9 mouse cellular contexts compared by ENCODE assay signal in genomic region chr5:93323320-93324001, GRCm38 (mm10). TPM values are rescaled to one million over a fixed set of nuclear protein-coding genes. Genes with fewer than 3 reads are reported as not detected.
DNase-seq lines count a peak whose midpoint lies in the region; ATAC-seq and TF ChIP-seq lines count a peak whose summit lies in the region.
"Had no signal": no experiment of that assay in that cellular context is flagged by ENCODE, and none has a peak within 500 bp of the region (broad histone marks: within the 10 kb centered on the region; RNA-seq: fewer than 3 reads in every experiment).

No protein-coding gene starts in this region.

- 40% methylated on average over 1 of the region's 1 CpGs for WGBS in limb, embryonic 14.5 days
- WGBS in limb, embryonic 10.5 days = 72% methylated on average over 1 of the region's 1 CpGs

- no peak for ATAC-seq in limb, embryonic 14.5 days (ENCODE audit: low FRiP score, low read depth)
- no peak for ATAC-seq in monocyte, adult 5-6 weeks (replicated peaks; ENCODE audit: insufficient number of reproducible peaks, low FRiP score, low TSS enrichment, poor library complexity, severe bottlenecking)

- TF ChIP-seq POLR2A in limb, embryonic 14.5 days (IDR thresholded peaks at IDR 0.05; ENCODE audit: borderline replicate concordance, extremely low read depth, insufficient read depth, insufficient read length) = no peak

- H3K27me3 ChIP-seq in limb, embryonic 14.5 days (ENCODE audit: control insufficient read depth, insufficient read depth, low read length) = no peaks in the 10 kb centered on the region
- H3K27me3 ChIP-seq in limb, embryonic 10.5 days (ENCODE audit: low read depth, poor library complexity, severe bottlenecking) = no peaks in the 10 kb centered on the region
- H3K27me3 ChIP-seq: heart, embryonic 15.5 days had no signal

- H3K9me3 ChIP-seq in limb, embryonic 14.5 days (ENCODE audit: control insufficient read depth, low read length) = no peaks in the 10 kb centered on the region
- no peaks in the 10 kb centered on the region for H3K9me3 ChIP-seq in limb, embryonic 10.5 days (replicated peaks)
- H3K9me3 ChIP-seq: heart, embryonic 15.5 days had no signal

- H3K36me3 ChIP-seq in limb, embryonic 14.5 days (ENCODE audit: control insufficient read depth, insufficient read depth, low read length) = no peaks in the 10 kb centered on the region
- H3K36me3 ChIP-seq in limb, embryonic 10.5 days = no peaks in the 10 kb centered on the region
- H3K36me3 ChIP-seq: heart, embryonic 15.5 days had no signal

- H3K4me3 ChIP-seq in limb, embryonic 14.5 days (replicated peaks; ENCODE audit: low read length) = no peak overlapping the region
- no peak overlapping the region for H3K4me3 ChIP-seq in limb, embryonic 10.5 days
- H3K4me3 ChIP-seq: heart, embryonic 15.5 days had no signal

- peak; percentile 8 to 41 for DNase-seq in cerebellum, postnatal 10 days
- DNase-seq in cerebellum, adult 11 months = no peak
- DNase-seq in limb, embryonic 14.5 days (ENCODE audit: low spot score) = peak; percentile 42
- DNase-seq in limb, embryonic 10.5 days (ENCODE audit: low spot score) = no peak
- peak; percentile 24 for DNase-seq in R1 (ENCODE audit: low read depth, low spot score)
- peak; percentile 33 for DNase-seq in lung, postnatal 10 days
- no peak for DNase-seq in adrenal gland, postnatal 36 days

- H3K9ac ChIP-seq in limb, embryonic 14.5 days (ENCODE audit: low read depth, low read length, severe bottlenecking) = no peak overlapping the region
- H3K9ac ChIP-seq: heart, embryonic 15.5 days had no signal

- no peaks in the 10 kb centered on the region for H3K4me1 ChIP-seq in limb, embryonic 14.5 days (ENCODE audit: control insufficient read depth, insufficient read depth, low read length)
- H3K4me1 ChIP-seq in limb, embryonic 10.5 days = no peaks in the 10 kb centered on the region
- H3K4me1 ChIP-seq: heart, embryonic 15.5 days had no signal

- H3K27ac ChIP-seq in limb, embryonic 14.5 days (replicated peaks; ENCODE audit: low read depth, low read length) = no peak overlapping the region
- no peak overlapping the region for H3K27ac ChIP-seq in limb, embryonic 10.5 days
- H3K27ac ChIP-seq: heart, embryonic 15.5 days had no signal

- H3K4me2 ChIP-seq in limb, embryonic 14.5 days (replicated peaks; ENCODE audit: low read depth, low read length, severe bottlenecking) = no peak overlapping the region
- H3K4me2 ChIP-seq: heart, embryonic 15.5 days had no signal

RNA-seq across cellular contexts. Expression of gene Ccng2, which starts 56.4 kb away (rescaled TPM):
- 44.9 and 48.2 TPM in 2 replicates for polyA plus RNA-seq in limb, embryonic 14.5 days (2012; rRNA removed)
- 60.4 and 69.0 TPM in 2 replicates for polyA plus RNA-seq in limb, embryonic 14.5 days (2014; fragmentation: Nextera tagmentation; extraction: Ambion mirVana)
- 38.7 and 71.3 TPM in 2 replicates for polyA plus RNA-seq in limb, embryonic 10.5 days (2016; fragmentation: Nextera tagmentation; extraction: Ambion mirVana)
- total RNA-seq in monocyte, adult 5-6 weeks (2017) = 84.8 to 96.1 TPM (median 96.0 TPM) in 3 replicates
- 10 to 100 TPM; 23.4 to 32.6 TPM for total RNA-seq in adrenal gland, postnatal 36 days (2021)

Comparison
In these comparisons a context has a peak if more than half of its experiments do, and no peak if none do; other contexts are left out.
1. DNase-seq: peak in cerebellum, postnatal 10 days (2 of 2), limb, embryonic 14.5 days (single experiment), R1 (single experiment) and lung, postnatal 10 days (single experiment); none in cerebellum, adult 11 months (single experiment), limb, embryonic 10.5 days (single experiment) and adrenal gland, postnatal 36 days (0 of 2).